Mouse (Mus musculus) testis, adult 2 months (tissue): ENCODE results near the gene Myh11.

Experiments
- CTCF ChIP-seq: fragments of 200-500 bp; IDR thresholded peaks from 2 replicates; pipeline ENCODE4 v1.5.1; 2012; ENCODE audit warnings: low read depth, mild to moderate bottlenecking, inconsistent platforms, low read length, moderate library complexity; ENCODE audit not compliant: control insufficient read depth, insufficient read depth, insufficient replicate concordance
- POLR2A ChIP-seq: fragments of 200-500 bp; IDR thresholded peaks from 2 replicates; pipeline ENCODE4 v1.6.1; 2012; ENCODE audit warnings: low read depth, mild to moderate bottlenecking, inconsistent platforms, low read length, moderate library complexity; ENCODE audit not compliant: control insufficient read depth

DNA sequence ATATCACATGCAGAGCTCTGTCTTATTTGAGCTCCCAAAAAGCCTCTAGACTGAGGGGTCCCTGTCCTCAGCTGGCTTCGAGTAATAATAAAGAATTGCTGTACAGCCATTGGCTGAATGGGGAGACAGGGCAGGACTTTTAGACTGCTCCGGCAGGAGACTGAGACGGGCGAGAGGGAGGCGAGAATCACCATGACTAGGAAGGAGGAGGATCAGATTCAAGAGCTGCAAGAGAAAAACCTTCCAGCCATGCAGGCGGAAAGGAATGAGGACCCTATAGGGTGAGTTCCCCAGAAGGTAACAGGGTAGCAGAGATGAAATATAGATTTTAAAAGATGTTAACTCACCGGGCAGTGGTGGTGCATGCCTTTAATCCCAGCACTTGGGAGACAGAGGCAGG lies 21.7 kb upstream of the Myh11 start:
- TF ChIP-seq POLR2A (no peak), CTCF (no peak)
